Mouse (Mus musculus): ENCODE measurements around the gene Dbndd2. TPM values are rescaled to one million over a fixed set of nuclear protein-coding genes. Genes with fewer than 3 reads are reported as not detected.

The Dbndd2 gene
- polyA plus RNA-seq, 1 experiment from 2014 or later = 7.3 TPM

DNA sequence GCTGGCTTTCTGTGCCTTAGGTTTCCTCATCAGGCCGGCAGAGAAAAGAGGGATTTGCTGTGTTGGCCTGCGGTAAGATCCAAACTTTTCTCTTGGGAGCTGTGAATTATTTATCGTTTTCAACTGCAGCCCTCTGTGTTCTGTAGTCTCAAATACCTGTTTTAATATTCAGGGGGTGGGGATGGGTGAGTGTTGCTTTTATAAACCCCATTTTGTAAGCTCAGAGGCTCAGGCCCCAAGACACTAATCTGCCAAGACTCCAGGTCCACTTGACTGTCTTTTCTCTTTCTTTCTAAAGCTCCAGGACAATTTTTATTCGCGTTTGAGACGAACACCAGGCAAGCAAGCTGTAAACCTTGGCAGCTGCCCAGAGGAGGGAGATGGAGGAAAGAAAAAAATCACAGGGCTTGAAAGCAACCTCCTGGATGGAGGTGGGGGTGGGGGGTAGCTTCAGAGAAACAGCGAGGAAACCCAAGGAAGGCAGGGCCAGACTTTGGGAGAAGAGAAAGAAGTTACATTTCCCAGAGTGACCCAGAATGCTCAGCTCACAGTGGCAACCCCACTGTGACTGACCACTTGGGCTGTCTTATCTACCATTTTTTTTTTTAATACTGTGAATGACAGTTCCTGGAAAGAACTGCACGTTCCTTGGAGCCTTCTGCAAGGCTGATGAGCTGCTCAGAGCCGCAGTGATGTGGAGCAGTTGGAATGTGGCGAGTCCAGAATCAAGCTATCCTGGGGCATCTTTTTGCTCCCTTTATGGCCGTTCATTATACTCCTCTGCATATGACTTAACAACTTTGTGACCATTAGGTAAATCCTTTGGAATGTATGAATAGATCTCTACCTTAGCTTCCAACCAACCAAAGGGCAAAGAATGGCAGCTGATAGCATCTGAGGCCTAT is 32.6 kb downstream of the Dbndd2 start:
- H3K9me3 ChIP-seq (replicated peaks) = peaks cover 6% of the 10 kb centered on the region
- peaks cover 17% of the 10 kb centered on the region for H3K27me3 ChIP-seq (replicated peaks)
- ATAC-seq (ENCODE audit: insufficient number of reproducible peaks, low FRiP score) = no peak
- H3K4me1 ChIP-seq (replicated peaks) = peaks cover 9% of the 10 kb centered on the region; the same call in 1 of the 2 replicates
- no peak overlapping the region for H3K4me2 ChIP-seq
- WGBS = 38% methylated on average over 11 of the region's 11 CpGs
- no peaks in the 10 kb centered on the region for H3K36me3 ChIP-seq
- H3K9ac ChIP-seq = no peak overlapping the region
- peak overlapping the region; percentile 22; the same call in 1 of the 2 replicates for H3K27ac ChIP-seq (ENCODE audit: poor library complexity, severe bottlenecking)
- H3K4me3 ChIP-seq = no peak overlapping the region

DNA sequence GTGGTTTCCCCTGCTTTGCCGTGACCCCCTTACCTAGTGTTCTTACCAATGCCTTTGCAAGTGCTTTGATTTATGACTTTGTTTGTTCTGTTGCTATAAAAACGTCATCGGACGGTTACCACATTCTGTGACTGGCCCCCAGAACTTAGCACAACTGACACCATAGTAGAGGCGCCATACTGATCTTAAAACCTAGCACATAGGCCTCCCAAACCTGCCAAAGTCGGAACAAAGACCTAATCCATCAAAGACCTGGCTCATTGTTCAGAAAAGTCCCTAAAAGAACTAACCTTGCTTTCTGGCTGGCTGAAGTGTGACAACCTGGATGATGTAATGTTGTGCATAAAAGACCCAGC is 33.2 kb downstream of the Dbndd2 start:
- Histone ChIP-seq H3K4me1 (replicated peaks) (peaks cover 9% of the 10 kb centered on the region; the same call in 1 of the 2 replicates), H3K27me3 (replicated peaks) (peaks cover 19% of the 10 kb centered on the region), H3K36me3 (no peaks in the 10 kb centered on the region), H3K27ac (ENCODE audit: poor library complexity, severe bottlenecking) (no peak overlapping the region), H3K4me3 (no peak overlapping the region), H3K4me2 (no peak overlapping the region), H3K9me3 (replicated peaks) (peaks cover 6% of the 10 kb centered on the region), H3K9ac (no peak overlapping the region)
- ATAC-seq (ENCODE audit: insufficient number of reproducible peaks, low FRiP score) = no peak
- 78% methylated on average over 6 of the region's 6 CpGs for WGBS

DNA sequence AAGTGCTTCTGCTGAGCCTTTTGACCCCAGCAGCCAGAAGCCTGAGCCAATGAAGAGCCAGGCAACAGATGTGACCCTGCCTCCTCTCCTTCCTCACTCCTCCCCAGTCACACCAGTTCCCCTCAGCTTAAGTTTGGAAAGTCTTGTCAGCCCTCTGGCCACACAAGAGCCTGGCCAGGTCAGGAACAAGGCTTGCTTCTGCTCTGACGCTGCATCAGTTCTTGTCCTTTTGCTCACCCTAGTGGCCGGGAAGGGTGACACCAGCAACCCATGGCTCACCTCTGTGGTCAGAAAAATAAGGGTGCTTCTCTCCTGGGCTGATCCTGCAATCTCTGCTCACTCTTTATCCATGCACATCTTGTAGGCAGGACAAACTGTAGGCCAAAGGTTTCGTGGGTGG is 34.9 kb downstream of the Dbndd2 start:
- H3K9me3 ChIP-seq (replicated peaks) = peaks cover 13% of the 10 kb centered on the region
- no peak overlapping the region for H3K4me3 ChIP-seq
- H3K27ac ChIP-seq (ENCODE audit: poor library complexity, severe bottlenecking) = no peak overlapping the region
- H3K9ac ChIP-seq = no peak overlapping the region
- peaks cover 9% of the 10 kb centered on the region; the same call in 1 of the 2 replicates for H3K4me1 ChIP-seq (replicated peaks)
- peaks cover 19% of the 10 kb centered on the region for H3K27me3 ChIP-seq (replicated peaks)
- H3K4me2 ChIP-seq = no peak overlapping the region
- 9% methylated on average over 3 of the region's 3 CpGs for WGBS
- H3K36me3 ChIP-seq = no peaks in the 10 kb centered on the region
- ATAC-seq (ENCODE audit: insufficient number of reproducible peaks, low FRiP score) = no peak

DNA sequence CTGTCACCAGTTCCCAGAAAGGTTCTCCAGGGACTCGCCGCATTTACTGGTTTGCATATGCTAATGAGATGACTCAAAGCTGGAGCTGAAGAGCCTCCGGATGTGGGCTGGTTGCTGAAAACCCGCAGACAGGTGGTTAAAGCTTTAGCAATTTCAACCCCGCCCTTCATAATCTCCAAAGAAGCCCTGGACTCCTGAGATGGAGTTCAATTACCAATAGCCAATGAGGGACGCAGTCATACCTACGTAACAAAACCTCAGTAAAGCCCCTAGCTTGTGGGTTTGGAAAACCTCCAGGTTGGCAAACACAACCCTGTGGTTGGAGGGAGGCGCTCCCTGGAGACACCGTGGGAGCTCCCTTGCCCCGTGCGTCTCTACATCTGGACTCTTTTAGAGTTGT is 35.9 kb downstream of the Dbndd2 start:
- H3K36me3 ChIP-seq = no peaks in the 10 kb centered on the region
- WGBS = 9% methylated on average over 11 of the region's 11 CpGs
- H3K4me2 ChIP-seq = no peak overlapping the region
- peaks cover 9% of the 10 kb centered on the region; the same call in 1 of the 2 replicates for H3K4me1 ChIP-seq (replicated peaks)
- peaks cover 13% of the 10 kb centered on the region for H3K9me3 ChIP-seq (replicated peaks)
- H3K27me3 ChIP-seq (replicated peaks) = peaks cover 19% of the 10 kb centered on the region
- no peak for ATAC-seq (ENCODE audit: insufficient number of reproducible peaks, low FRiP score)
- H3K4me3 ChIP-seq = no peak overlapping the region
- no peak overlapping the region for H3K27ac ChIP-seq (ENCODE audit: poor library complexity, severe bottlenecking)
- no peak overlapping the region; the same call in 1 of the 2 replicates for H3K9ac ChIP-seq

DNA sequence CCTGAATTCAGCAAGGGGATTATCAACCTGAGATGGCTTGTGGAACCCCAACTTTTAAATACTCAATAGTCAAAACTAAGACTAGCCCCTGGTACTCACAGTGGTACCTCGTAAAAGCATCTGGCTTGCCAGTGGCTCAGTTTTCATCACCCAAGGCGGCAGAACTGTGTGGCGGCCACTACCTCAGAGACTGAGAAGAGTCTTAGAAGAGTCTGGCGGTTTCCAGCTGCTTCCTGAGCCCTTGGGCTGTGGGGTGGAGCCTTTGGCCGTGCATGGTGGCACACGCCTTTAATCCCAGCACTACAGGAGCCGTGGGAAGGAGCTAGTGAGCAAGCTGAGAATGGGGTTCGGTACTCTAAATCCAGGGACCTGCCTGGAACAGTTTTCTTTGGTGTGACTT is 36.4 kb downstream of the Dbndd2 start:
- WGBS = 18% methylated on average over 8 of the region's 8 CpGs
- Histone ChIP-seq H3K9me3 (replicated peaks) (peaks cover 13% of the 10 kb centered on the region), H3K4me2 (no peak overlapping the region), H3K36me3 (no peaks in the 10 kb centered on the region), H3K4me3 (no peak overlapping the region), H3K9ac (no peak overlapping the region; the same call in 1 of the 2 replicates), H3K27me3 (replicated peaks) (peaks cover 19% of the 10 kb centered on the region), H3K27ac (ENCODE audit: poor library complexity, severe bottlenecking) (no peak overlapping the region), H3K4me1 (replicated peaks) (peaks cover 9% of the 10 kb centered on the region; the same call in 1 of the 2 replicates)
- no peak for ATAC-seq (ENCODE audit: insufficient number of reproducible peaks, low FRiP score)

DNA sequence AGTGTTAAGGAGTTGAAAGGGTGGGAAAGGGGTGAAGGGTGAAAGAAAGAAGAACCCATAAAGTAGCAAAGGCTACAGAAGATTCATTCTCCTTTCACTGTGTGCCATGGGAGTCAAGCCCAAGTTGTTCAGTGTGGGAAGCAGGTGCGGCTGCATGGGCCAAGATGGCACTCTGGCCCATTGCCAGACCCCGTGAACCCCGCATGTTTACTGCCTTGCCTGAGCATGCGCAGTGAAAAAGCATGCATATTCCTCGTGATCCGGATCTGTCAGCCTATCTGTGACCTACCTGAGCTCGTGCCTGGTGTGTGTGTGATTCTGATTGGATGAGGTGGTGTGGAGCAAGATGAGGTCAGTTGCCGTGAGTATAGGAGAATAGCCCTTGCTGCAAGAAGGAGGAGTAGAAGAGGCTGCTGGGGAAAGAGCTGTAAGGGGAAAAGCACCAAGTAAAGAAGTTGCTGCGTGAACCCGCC is 37.4 kb downstream of the Dbndd2 start:
- Histone ChIP-seq H3K4me3 (no peak overlapping the region), H3K27me3 (replicated peaks) (peaks cover 19% of the 10 kb centered on the region), H3K4me1 (replicated peaks) (peaks cover 5% of the 10 kb centered on the region; the same call in 1 of the 2 replicates), H3K27ac (ENCODE audit: poor library complexity, severe bottlenecking) (no peak overlapping the region), H3K36me3 (no peaks in the 10 kb centered on the region), H3K9me3 (replicated peaks) (peaks cover 13% of the 10 kb centered on the region), H3K9ac (no peak overlapping the region), H3K4me2 (no peak overlapping the region)
- ATAC-seq (ENCODE audit: insufficient number of reproducible peaks, low FRiP score) = no peak
- WGBS = 69% methylated on average over 10 of the region's 10 CpGs

DNA sequence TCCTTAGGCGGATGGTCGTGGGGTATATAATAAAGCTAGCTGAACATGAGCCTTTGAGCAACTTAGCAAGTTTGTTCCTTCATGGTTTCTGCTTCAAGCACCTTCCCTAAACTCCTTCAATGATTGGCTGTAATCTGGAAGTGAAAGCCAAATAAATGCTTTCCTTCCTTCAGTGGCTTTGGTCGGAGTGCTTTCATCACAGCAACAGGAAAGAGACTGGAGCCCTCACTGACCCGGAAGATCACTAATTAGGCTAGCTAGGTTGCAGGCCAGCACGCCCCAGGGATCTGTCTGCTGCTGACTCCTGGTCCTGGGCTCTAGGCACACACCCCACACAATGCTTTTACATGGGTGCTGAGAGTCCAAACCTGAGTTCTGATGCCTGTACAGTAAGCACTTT is 42.7 kb downstream of the Dbndd2 start:
- H3K4me3 ChIP-seq = no peak overlapping the region
- H3K27ac ChIP-seq (ENCODE audit: poor library complexity, severe bottlenecking) = no peak overlapping the region
- WGBS = 67% methylated on average over 5 of the region's 5 CpGs
- ATAC-seq (ENCODE audit: insufficient number of reproducible peaks, low FRiP score) = no peak
- no peaks in the 10 kb centered on the region for H3K36me3 ChIP-seq
- no peaks in the 10 kb centered on the region for H3K4me1 ChIP-seq (replicated peaks)
- H3K4me2 ChIP-seq = no peak overlapping the region
- peaks cover 13% of the 10 kb centered on the region for H3K9me3 ChIP-seq (replicated peaks)
- no peak overlapping the region for H3K9ac ChIP-seq
- peaks cover 7% of the 10 kb centered on the region for H3K27me3 ChIP-seq (replicated peaks)

DNA sequence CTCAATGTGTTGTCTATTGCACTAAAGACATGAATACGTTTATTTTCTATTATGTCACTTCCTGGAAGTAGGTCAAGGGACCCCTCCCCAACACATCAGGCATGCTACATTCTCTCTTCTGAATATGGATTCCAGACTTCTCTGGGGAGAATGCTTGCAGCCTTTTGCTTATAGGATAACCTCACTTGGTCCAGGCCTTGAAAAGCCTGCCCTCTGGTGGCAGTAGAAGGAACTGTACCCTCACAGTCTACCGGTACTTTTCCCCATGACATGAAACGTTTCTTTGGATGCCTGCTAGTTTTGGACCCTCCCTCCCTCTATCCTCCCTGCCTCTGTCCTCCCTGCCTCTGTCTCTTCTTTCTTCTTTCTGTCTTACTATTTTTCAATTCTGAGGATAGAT is 45.3 kb downstream of the Dbndd2 start:
- Histone ChIP-seq H3K9ac (no peak overlapping the region), H3K9me3 (replicated peaks) (peaks cover 6% of the 10 kb centered on the region), H3K27ac (ENCODE audit: poor library complexity, severe bottlenecking) (no peak overlapping the region), H3K27me3 (replicated peaks) (peaks cover 5% of the 10 kb centered on the region; the same call in 1 of the 2 replicates), H3K4me2 (no peak overlapping the region), H3K4me1 (replicated peaks) (no peaks in the 10 kb centered on the region), H3K36me3 (no peaks in the 10 kb centered on the region), H3K4me3 (no peak overlapping the region)
- WGBS = under 1% methylated on average over 3 of the region's 3 CpGs
- no peak for ATAC-seq (ENCODE audit: insufficient number of reproducible peaks, low FRiP score)

DNA sequence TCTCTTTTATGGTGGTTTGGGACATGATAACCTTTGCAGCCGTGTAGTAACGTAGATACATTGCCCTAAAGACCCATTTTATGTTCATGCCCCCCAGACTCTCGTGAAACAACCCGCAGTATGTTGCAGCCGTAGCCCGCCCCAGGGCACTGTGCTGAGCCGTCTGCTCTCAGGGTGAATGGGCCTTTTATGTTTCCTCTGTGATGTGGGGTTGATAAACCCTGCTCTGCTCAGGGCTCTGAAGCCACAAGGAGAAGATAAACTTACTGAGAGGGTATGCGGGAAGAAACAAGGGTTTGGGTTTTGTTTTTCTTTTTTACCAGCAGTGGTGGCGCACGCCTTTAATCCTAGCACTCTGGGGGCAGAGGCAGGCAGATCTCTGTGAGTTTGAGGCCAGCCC is 48.4 kb downstream of the Dbndd2 start:
- Histone ChIP-seq H3K9ac (no peak overlapping the region), H3K27ac (ENCODE audit: poor library complexity, severe bottlenecking) (no peak overlapping the region), H3K27me3 (replicated peaks) (peaks cover 5% of the 10 kb centered on the region; the same call in 1 of the 2 replicates), H3K4me2 (no peak overlapping the region), H3K36me3 (no peaks in the 10 kb centered on the region), H3K4me1 (replicated peaks) (no peaks in the 10 kb centered on the region), H3K4me3 (no peak overlapping the region), H3K9me3 (replicated peaks) (no peaks in the 10 kb centered on the region)
- ATAC-seq (ENCODE audit: insufficient number of reproducible peaks, low FRiP score) = no peak
- WGBS = 68% methylated on average over 10 of the region's 10 CpGs

DNA sequence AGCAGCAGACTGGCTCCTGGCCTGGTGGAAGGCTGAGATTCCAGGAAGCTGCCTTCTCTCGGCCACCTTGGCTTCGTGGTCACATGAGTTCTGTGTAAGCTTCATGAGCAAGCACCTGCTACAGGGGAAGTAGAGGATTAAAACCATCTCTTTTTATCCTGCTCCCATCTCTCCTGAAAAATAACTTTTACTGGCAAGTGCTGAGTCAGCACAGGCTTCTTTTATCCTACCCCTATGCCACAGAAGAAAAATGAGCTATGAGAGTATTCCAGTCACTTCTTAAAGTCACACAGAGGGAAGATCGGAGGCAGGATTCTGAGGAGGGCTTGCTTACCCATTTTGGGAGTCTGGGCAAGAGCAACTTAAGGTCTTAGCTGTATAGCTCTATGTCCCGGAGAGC is 51.1 kb downstream of the Dbndd2 start:
- 63% methylated on average over 4 of the region's 4 CpGs for WGBS
- no peaks in the 10 kb centered on the region; the same call in 1 of the 2 replicates for H3K27me3 ChIP-seq (replicated peaks)
- no peak overlapping the region for H3K4me2 ChIP-seq

DNA sequence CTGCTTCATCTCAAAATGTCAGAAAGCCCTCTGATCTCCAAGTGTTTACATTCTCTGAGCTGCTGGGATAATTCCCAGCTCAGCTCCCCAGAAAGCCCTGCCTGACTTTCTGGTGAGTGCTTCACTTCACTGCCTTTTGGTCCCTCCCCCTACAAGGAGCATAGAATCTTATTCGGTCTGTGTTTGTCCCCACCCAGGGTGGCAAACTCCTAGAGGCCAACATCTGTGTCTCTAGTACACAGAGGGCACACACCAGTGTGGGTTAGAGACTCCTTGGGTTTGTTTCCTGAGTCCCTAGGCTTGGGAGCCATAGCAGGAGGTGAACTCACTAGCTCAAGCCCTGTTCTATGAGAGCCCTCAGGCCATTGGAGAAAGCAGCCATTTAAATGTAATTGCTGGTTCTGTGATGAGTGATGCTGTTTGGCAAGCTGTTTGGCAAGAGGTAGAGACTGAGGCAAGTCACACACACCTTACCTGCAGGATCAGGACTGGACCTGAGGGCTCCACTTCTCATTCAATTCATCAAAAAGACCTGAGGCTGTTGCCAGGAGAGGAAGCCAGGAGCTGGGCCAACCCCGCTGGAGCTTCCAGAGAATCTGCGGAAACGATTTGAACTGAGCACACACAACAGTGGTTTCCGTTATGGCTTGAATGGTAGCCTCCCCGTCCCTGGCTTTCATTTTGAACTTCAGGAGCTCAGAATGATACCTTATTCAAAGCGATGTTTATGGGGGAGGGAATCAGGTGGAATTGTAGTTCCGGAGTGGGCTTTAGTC is 54.9 kb downstream of the Dbndd2 start:
- ATAC-seq (ENCODE audit: insufficient number of reproducible peaks, low FRiP score) = no peak
- Histone ChIP-seq H3K9ac (no peak overlapping the region), H3K27ac (ENCODE audit: poor library complexity, severe bottlenecking) (no peak overlapping the region), H3K27me3 (replicated peaks) (peaks cover 8% of the 10 kb centered on the region; the same call in 1 of the 2 replicates), H3K9me3 (replicated peaks) (0 out of 2 replicates have a peak, but pooled peaks cover 4% of the 10 kb centered on the region), H3K4me2 (no peak overlapping the region; the same call in 1 of the 2 replicates), H3K4me1 (replicated peaks) (no peaks in the 10 kb centered on the region), H3K4me3 (no peak overlapping the region), H3K36me3 (no peaks in the 10 kb centered on the region)
- 38% methylated on average over 8 of the region's 8 CpGs for WGBS

More for the DNA sequence above, 51.1 kb downstream of the Dbndd2 start:
- Histone ChIP-seq H3K36me3 (no peaks in the 10 kb centered on the region), H3K9ac (no peak overlapping the region), H3K9me3 (replicated peaks) (no peaks in the 10 kb centered on the region), H3K27ac (ENCODE audit: poor library complexity, severe bottlenecking) (no peak overlapping the region), H3K4me1 (replicated peaks) (no peaks in the 10 kb centered on the region), H3K4me3 (no peak overlapping the region)
- ATAC-seq (ENCODE audit: insufficient number of reproducible peaks, low FRiP score) = no peak

Data from heart, embryonic 12.5 days (tissue).